Mouse (Mus musculus): ENCODE data around the gene Cpsf3. TPM values are rescaled to one million over a fixed set of nuclear protein-coding genes. Genes with fewer than 3 reads are reported as not detected.
A peak's percentile ranks its signal among the peaks of the same experiment; 100 is the strongest.

The Cpsf3 gene
- polyA plus RNA-seq, 1 experiment from 2014 or later, result 30.3 TPM

- Histone ChIP-seq H3K9ac (replicated peaks) (no peak overlapping the region), H3K27ac (ENCODE audit: low read depth) (no peak overlapping the region), H3K4me1 (ENCODE audit: insufficient read depth) (peaks cover 11% of the 10 kb centered on the region), H3K9me3 (ENCODE audit: low read length) (no peaks in the 10 kb centered on the region), H3K27me3 (ENCODE audit: insufficient read depth, low read length) (no peaks in the 10 kb centered on the region), H3K4me2 (ENCODE audit: low read depth, low read length) (no peak overlapping the region), H3K36me3 (replicated peaks; ENCODE audit: insufficient read depth, low read length) (peaks cover 33% of the 10 kb centered on the region), H3K4me3 (ENCODE audit: low read depth, low read length) (no peak overlapping the region)
- WGBS (ENCODE audit: insufficient replicate concordance), result 61% methylated on average over 2 of the region's 2 CpGs
- DNase-seq, result no peak
- 0 out of 2 replicates have a peak, but pooled peaks have one; percentile 3 for ATAC-seq
- TF ChIP-seq CTCF (IDR thresholded peaks at IDR 0.05; ENCODE audit: low read depth) (no peak), EP300 (IDR thresholded peaks at IDR 0.05; ENCODE audit: low read depth) (no peak)
These were observed 18.4 kb upstream of the Cpsf3 start for GRCm38 (mm10) chr12:21266784-21267098.

GRCm38 (mm10) chr12:21268083-21268616, 17.0 kb upstream of the Cpsf3 start:
- Histone ChIP-seq H3K4me2 (ENCODE audit: low read depth, low read length) (no peak overlapping the region), H3K36me3 (replicated peaks; ENCODE audit: insufficient read depth, low read length) (peaks cover 34% of the 10 kb centered on the region), H3K27me3 (ENCODE audit: insufficient read depth, low read length) (no peaks in the 10 kb centered on the region), H3K27ac (ENCODE audit: low read depth) (no peak overlapping the region), H3K4me3 (ENCODE audit: low read depth, low read length) (no peak overlapping the region), H3K4me1 (ENCODE audit: insufficient read depth) (peaks cover 11% of the 10 kb centered on the region), H3K9ac (replicated peaks) (no peak overlapping the region), H3K9me3 (ENCODE audit: low read length) (no peaks in the 10 kb centered on the region)
- TF ChIP-seq EP300 (IDR thresholded peaks at IDR 0.05; ENCODE audit: low read depth), result no peak
- no peak for TF ChIP-seq CTCF (IDR thresholded peaks at IDR 0.05; ENCODE audit: low read depth)
- ATAC-seq (no peak), DNase-seq (no peak)
- 88% methylated on average over 8 of the region's 8 CpGs for WGBS (ENCODE audit: insufficient replicate concordance)

GRCm38 (mm10) chr12:21274446-21274845, 10.7 kb upstream of the Cpsf3 start:
- H3K4me2 ChIP-seq (ENCODE audit: low read depth, low read length), result no peak overlapping the region
- ATAC-seq (no peak), DNase-seq (no peak)
- no peaks in the 10 kb centered on the region for H3K27me3 ChIP-seq (ENCODE audit: insufficient read depth, low read length)
- H3K4me1 ChIP-seq (ENCODE audit: insufficient read depth), result no peaks in the 10 kb centered on the region
- no peaks in the 10 kb centered on the region for H3K9me3 ChIP-seq (ENCODE audit: low read length)
- H3K9ac ChIP-seq (replicated peaks), result no peak overlapping the region
- peaks cover 32% of the 10 kb centered on the region for H3K36me3 ChIP-seq (replicated peaks; ENCODE audit: insufficient read depth, low read length)
- no peak overlapping the region for H3K4me3 ChIP-seq (ENCODE audit: low read depth, low read length)
- WGBS (ENCODE audit: insufficient replicate concordance), result 85% methylated on average over 7 of the region's 7 CpGs
- no peak for TF ChIP-seq CTCF (IDR thresholded peaks at IDR 0.05; ENCODE audit: low read depth)
- TF ChIP-seq EP300 (IDR thresholded peaks at IDR 0.05; ENCODE audit: low read depth), result no peak
- H3K27ac ChIP-seq (ENCODE audit: low read depth), result no peak overlapping the region

- H3K36me3 ChIP-seq (replicated peaks; ENCODE audit: insufficient read depth, low read length), result peaks cover 7% of the 10 kb centered on the region
- no peak overlapping the region for H3K4me2 ChIP-seq (ENCODE audit: low read depth, low read length)
- H3K27me3 ChIP-seq (ENCODE audit: insufficient read depth, low read length), result no peaks in the 10 kb centered on the region
- WGBS (ENCODE audit: insufficient replicate concordance), result 63% methylated on average over 1 of the region's 1 CpGs
- no peaks in the 10 kb centered on the region for H3K4me1 ChIP-seq (ENCODE audit: insufficient read depth)
- ATAC-seq (no peak), DNase-seq (no peak)
- H3K27ac ChIP-seq (ENCODE audit: low read depth), result no peak overlapping the region
- no peak overlapping the region for H3K4me3 ChIP-seq (ENCODE audit: low read depth, low read length)
- TF ChIP-seq CTCF (IDR thresholded peaks at IDR 0.05; ENCODE audit: low read depth), result no peak
- no peak for TF ChIP-seq EP300 (IDR thresholded peaks at IDR 0.05; ENCODE audit: low read depth)
- H3K9me3 ChIP-seq (ENCODE audit: low read length), result no peaks in the 10 kb centered on the region
- H3K9ac ChIP-seq (replicated peaks), result no peak overlapping the region
These were observed 7.8 kb upstream of the Cpsf3 start for GRCm38 (mm10) chr12:21277352-21277864.

- TF ChIP-seq EP300 (IDR thresholded peaks at IDR 0.05; ENCODE audit: low read depth) (no peak), CTCF (IDR thresholded peaks at IDR 0.05; ENCODE audit: low read depth) (no peak)
- WGBS (ENCODE audit: insufficient replicate concordance), result under 1% methylated on average over 46 of the region's 47 CpGs
- H3K9ac ChIP-seq (replicated peaks), result peak overlapping the region; percentile 92
- DNase-seq (no peak), ATAC-seq (peak; percentile 79)
- peaks cover 5% of the 10 kb centered on the region for H3K36me3 ChIP-seq (replicated peaks; ENCODE audit: insufficient read depth, low read length)
- peak overlapping the region; percentile 93 for H3K4me3 ChIP-seq (ENCODE audit: low read depth, low read length)
- no peaks in the 10 kb centered on the region for H3K9me3 ChIP-seq (ENCODE audit: low read length)
- peaks cover 21% of the 10 kb centered on the region for H3K4me1 ChIP-seq (ENCODE audit: insufficient read depth)
- H3K4me2 ChIP-seq (ENCODE audit: low read depth, low read length), result peak overlapping the region; percentile 96
- H3K27me3 ChIP-seq (ENCODE audit: insufficient read depth, low read length), result no peaks in the 10 kb centered on the region
- peak overlapping the region; percentile 71 for H3K27ac ChIP-seq (ENCODE audit: low read depth)
These were observed 484 bp downstream of the Cpsf3 start for GRCm38 (mm10) chr12:21285508-21286242.

GRCm38 (mm10) chr12:21286243-21286622, 1.0 kb downstream of the Cpsf3 start, which contains the start of gene Itgb1bp1:
Itgb1bp1 (minus strand) TSS chr12:21286284.
- no peak for TF ChIP-seq CTCF (IDR thresholded peaks at IDR 0.05; ENCODE audit: low read depth)
- peak; percentile 26; the same call in 1 of the 2 replicates for TF ChIP-seq EP300 (IDR thresholded peaks at IDR 0.05; ENCODE audit: low read depth)
- H3K27me3 ChIP-seq (ENCODE audit: insufficient read depth, low read length), result no peaks in the 10 kb centered on the region
- under 1% methylated on average over 28 of the region's 28 CpGs for WGBS (ENCODE audit: insufficient replicate concordance)

More at GRCm38 (mm10) chr12:21286243-21286622, 1.0 kb downstream of the Cpsf3 start, which contains the start of gene Itgb1bp1:
- Histone ChIP-seq H3K4me2 (ENCODE audit: low read depth, low read length) (peak within 1 kb of the TSS; percentile 96), H3K27ac (ENCODE audit: low read depth) (peak within 1 kb of the TSS; percentile 91), H3K9ac (replicated peaks) (peak within 1 kb of the TSS; percentile 92), H3K4me1 (ENCODE audit: insufficient read depth) (peaks cover 21% of the 10 kb centered on the region), H3K36me3 (replicated peaks; ENCODE audit: insufficient read depth, low read length) (peaks cover 7% of the 10 kb centered on the region), H3K9me3 (ENCODE audit: low read length) (no peaks in the 10 kb centered on the region), H3K4me3 (ENCODE audit: low read depth, low read length) (peak within 1 kb of the TSS; percentile 93)
- DNase-seq (peak; percentile 99), ATAC-seq (peak; percentile 95)
